Mouse (Mus musculus): Measurements from ENCODE around the gene Golph3l.

DNA sequence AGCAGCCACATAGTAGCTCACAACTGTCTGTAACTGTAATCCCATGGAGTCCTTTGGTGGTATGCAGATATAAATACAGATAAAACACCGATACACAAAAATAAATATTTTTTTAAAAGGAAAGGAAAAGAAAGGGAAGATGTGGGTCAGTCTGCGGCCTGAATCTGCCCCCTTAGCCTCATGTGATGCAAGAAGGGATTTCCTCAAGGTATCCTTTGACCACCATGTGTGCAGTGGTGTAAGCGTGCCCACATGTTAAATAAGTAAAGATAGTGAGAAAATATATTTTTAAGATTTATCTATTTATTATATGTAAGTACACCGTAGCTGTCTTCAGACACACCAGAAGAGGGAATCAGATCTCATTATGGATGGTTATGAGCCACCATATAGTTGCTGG, 48.9 kb upstream of the Golph3l start:
- TF ChIP-seq CTCF (IDR thresholded peaks at IDR 0.05; ENCODE audit: low read depth) = no peak
- no peak for TF ChIP-seq EP300 (IDR thresholded peaks at IDR 0.05; ENCODE audit: low read depth)

Data from heart, postnatal 0 days (tissue).